Mouse (Mus musculus) lung, adult 2 months (tissue): ENCODE measurements around the gene Dbt. TPM values are rescaled to one million over a fixed set of nuclear protein-coding genes. Genes with fewer than 3 reads are reported as not detected.

Source experiments
- DNase-seq: peaks from one replicate; pipeline ENCODE4 v3.0.0; 2022
- H3K4me1 ChIP-seq: fragments of 200-500 bp; 2 replicates; pipeline ENCODE4 v1.6.1; 2011; ENCODE audit warnings: low read length; ENCODE audit not compliant: control insufficient read depth, insufficient read depth
- H3K4me3 ChIP-seq: fragments of 200-500 bp; replicated peaks from 2 replicates; pipeline ENCODE3; 2011; ENCODE audit warnings: low read depth, mild to moderate bottlenecking, control low read depth, low read length; ENCODE audit errors: extremely low read depth
- CTCF ChIP-seq: fragments of 200-500 bp; IDR thresholded peaks from 2 replicates; pipeline ENCODE4 v1.5.1; 2011; ENCODE audit warnings: mild to moderate bottlenecking, low read length, control low read depth; ENCODE audit not compliant: insufficient read depth
- POLR2A ChIP-seq: fragments of 200-500 bp; IDR thresholded peaks from 2 replicates; pipeline ENCODE4 v1.6.1; 2011; ENCODE audit warnings: low read depth, mild to moderate bottlenecking, control low read depth, low read length, borderline replicate concordance; ENCODE audit errors: extremely low read depth
- WGBS: fragments of 180-500 bp; shearing (Covaris S2); methylation state at CpG from one replicate; pipeline ENCODE4 v1.1.7; 2018; 5-methylcytosine and 5-hydroxymethylcytosine counted together
- polyA plus RNA-seq: library from polyadenylated mRNA; depleted of rRNA; stranded (reverse); fragments of >200 nt; gene quantifications from 2 replicates; pipeline ENCODE4 v1.2.3, GENCODE M21; 2012; rRNA removed

The Dbt gene
- polyA plus RNA-seq, 1 experiment, result 6.9 TPM

GRCm38 (mm10) chr3:116577286-116577685 lies 64.4 kb downstream of the Dbt start:
- DNase-seq, result no peak
- no peak overlapping the region for H3K4me3 ChIP-seq
- WGBS, result 53% methylated on average over 3 of the region's 3 CpGs
- TF ChIP-seq CTCF (peak; percentile 45; the same call in 1 of the 2 replicates), POLR2A (no peak)
- H3K4me1 ChIP-seq, result no peaks in the 10 kb centered on the region

- no peak for DNase-seq
- TF ChIP-seq CTCF (no peak), POLR2A (no peak)
- Histone ChIP-seq H3K4me1 (no peaks in the 10 kb centered on the region), H3K4me3 (no peak overlapping the region)
- 93% methylated on average over 9 of the region's 9 CpGs for WGBS
These were observed 69.3 kb downstream of the Dbt start for GRCm38 (mm10) chr3:116582201-116582600.

GRCm38 (mm10) chr3:116594076-116594727 lies 81.3 kb downstream of the Dbt start:
- no peak for DNase-seq
- WGBS, result 1% methylated on average over 22 of the region's 22 CpGs

GRCm38 (mm10) chr3:116594728-116595602 lies 82.1 kb downstream of the Dbt start, which contains the start of gene Sass6:
Sass6 (plus strand) TSS chr3:116594982.
- Histone ChIP-seq H3K4me3 (peak within 1 kb of the TSS; percentile 86), H3K4me1 (no peaks in the 10 kb centered on the region)
- DNase-seq, result peak; percentile 99
- TF ChIP-seq CTCF (no peak), POLR2A (peak; percentile 51; the same call in 1 of the 2 replicates)
- under 1% methylated on average over 65 of the region's 65 CpGs for WGBS

More at GRCm38 (mm10) chr3:116594076-116594727, 81.3 kb downstream of the Dbt start:
- H3K4me3 ChIP-seq, result peak overlapping the region; percentile 86
- H3K4me1 ChIP-seq, result no peaks in the 10 kb centered on the region
- TF ChIP-seq POLR2A (no peak), CTCF (no peak)

GRCm38 (mm10) chr3:116595603-116595991 lies 82.7 kb downstream of the Dbt start:
- H3K4me1 ChIP-seq, result no peaks in the 10 kb centered on the region
- DNase-seq, result no peak
- no peak for TF ChIP-seq POLR2A
- TF ChIP-seq CTCF, result no peak
- 5% methylated on average over 10 of the region's 10 CpGs for WGBS
- H3K4me3 ChIP-seq, result peak overlapping the region; percentile 86

Other genes with a start within 250 kb of the Dbt start
- gene Cdc14a, start 89.0 kb upstream of the Dbt start, polyA plus RNA-seq, result 7.2 and 8.5 TPM in 2 replicates
- gene Rtca, start 4.9 kb upstream of the Dbt start, polyA plus RNA-seq, result 23.6 and 25.6 TPM in 2 replicates
- gene Lrrc39, start 49.9 kb downstream of the Dbt start, polyA plus RNA-seq, result 0.24 and 1.5 TPM in 2 replicates
- gene Sass6, start 81.9 kb downstream of the Dbt start, polyA plus RNA-seq, result 1.1 and 1.7 TPM in 2 replicates
- gene Trmt13, start 101.5 kb downstream of the Dbt start, polyA plus RNA-seq, result 4.0 and 6.2 TPM in 2 replicates
- 20.0 and 27.3 TPM in 2 replicates for gene Mfsd14a, start 149.6 kb downstream of the Dbt start, polyA plus RNA-seq
- gene Gm43191, start 168.2 kb downstream of the Dbt start, polyA plus RNA-seq, result not detected in 2 replicates
- gene Slc35a3, start 199.8 kb downstream of the Dbt start, polyA plus RNA-seq, result 6.3 and 7.5 TPM in 2 replicates